Mouse (Mus musculus) left cerebral cortex, postnatal 25 days (tissue): ENCODE measurements around the gene Znhit6. TPM values are rescaled to one million over a fixed set of nuclear protein-coding genes. Genes with fewer than 3 reads are reported as not detected.

ENCODE experiments used
- DNase-seq, 2 experiments: peaks; one replicate each; pipeline ENCODE4 v3.0.0; 2022; ENCODE audit warnings: low spot score in 2 of 2, mixed read lengths in 1 of 2
- intact Hi-C: fragments of 180-260 bp; cut with DNase I; formaldehyde crosslinking; loops from one replicate; pipeline ENCODE4 v1.15.1; 2025
- total RNA-seq, 2 experiments: library from RNA; stranded (reverse); gene quantifications; 2 replicates each; pipeline ENCODE4 v1.2.3; 2021

Gene Znhit6
- 10 to 100 TPM; 15.8 to 16.7 TPM for total RNA-seq

DNA sequence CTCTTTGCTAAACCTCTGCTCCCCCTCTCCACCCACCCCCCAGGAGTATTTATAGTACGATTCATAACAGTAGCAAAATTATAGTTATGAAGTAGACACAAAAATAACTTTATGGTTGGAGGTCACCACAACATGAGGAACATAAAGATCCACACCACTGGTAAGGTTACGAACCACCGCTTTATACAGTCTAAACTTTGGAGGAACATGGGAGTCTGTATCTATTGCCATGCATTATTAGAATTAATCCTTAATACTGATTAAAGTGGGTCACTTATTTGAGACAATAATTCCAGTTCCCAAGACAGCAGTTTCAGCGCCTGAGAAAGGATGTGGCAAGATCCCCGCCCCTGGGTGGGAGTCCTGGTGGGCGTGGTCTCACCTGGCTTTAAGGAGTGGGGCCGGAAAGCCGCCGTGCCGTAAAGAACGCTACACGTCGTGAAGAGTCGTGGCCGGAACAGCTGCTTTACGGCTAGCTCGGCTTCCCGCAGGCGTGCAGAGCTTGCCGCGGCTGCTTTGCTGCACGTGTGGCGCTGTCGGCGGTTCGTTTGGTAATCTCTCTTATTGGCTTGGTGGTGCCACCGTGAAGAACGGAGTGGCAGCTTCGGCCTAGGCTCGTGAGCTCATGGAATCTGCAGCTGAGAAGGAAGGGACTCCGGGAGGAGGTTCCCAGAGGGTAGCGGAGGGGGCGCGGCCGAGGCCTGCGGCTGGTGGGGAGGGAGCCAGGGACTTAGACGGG is at the start of gene Znhit6:
Gene Znhit6 (plus strand): TSS at position 463 of the 739 bp plus-strand sequence.
- peak; percentile 97 for DNase-seq
- intact Hi-C loops = no loop called here

DNA sequence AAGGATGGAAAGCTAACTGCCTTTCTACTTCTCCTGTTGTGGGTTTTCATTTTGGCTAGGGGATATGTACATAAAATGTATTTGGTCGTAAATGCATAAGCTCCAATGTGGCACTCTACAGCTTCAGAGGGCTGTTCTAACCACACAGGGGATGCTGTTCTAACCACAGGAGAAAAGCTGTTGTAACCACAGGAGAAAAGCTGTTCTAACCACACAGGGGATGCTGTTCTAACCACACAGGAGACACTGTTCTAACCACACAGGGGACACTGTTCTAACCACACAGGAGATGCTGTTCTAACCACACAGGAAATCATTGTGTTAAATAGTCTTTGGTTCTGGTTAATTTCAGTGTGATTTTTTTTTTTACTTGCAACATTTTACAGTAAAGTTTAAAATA is 38.1 kb upstream of the Znhit6 start:
- intact Hi-C loops = no loop called here
- no peak for DNase-seq

DNA sequence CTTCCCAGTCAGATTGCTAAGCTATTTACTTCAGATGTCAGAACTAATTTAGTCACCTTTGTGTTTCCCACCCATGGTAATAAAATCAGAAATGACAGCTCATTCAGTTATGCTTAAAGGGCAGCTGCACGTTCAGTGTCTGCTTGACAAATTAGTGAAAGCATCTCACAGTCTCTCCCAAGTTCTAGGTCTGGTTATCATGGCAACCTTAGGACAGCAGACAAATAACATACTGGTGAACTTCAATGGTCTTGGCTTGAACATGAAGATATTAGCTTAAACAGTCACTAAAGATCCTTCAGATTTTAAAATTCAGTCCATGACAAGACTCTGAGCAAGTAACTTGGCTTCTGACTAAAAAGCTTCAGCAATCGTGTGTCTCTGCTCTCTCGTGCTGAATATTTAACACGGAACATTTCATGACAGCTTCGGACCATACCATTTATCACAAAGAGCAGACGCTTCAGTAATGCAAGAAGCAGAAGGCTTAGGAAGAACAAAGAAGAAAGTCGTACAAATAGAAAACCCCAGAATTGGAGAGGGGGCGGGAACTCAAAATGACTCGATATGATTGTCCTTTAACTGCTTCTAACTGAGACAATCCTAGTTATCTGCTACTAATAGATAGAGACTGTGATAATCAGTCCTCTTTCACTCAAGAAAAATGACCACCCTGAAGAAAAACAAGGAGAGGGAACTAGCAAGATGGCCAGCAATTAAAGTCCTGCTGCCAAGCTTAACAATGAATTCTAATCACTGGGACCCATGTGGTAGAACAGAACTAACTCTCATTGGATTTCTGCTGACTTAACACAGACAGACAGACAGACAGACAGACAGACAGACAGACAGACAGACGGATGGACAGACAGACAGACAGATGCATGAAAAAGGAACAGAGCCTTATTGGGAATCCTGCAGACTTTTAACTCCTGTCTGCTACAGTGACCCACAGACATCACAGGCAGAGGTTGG is 27.3 kb upstream of the Znhit6 start:
- intact Hi-C loops = no loop called here
- no peak for DNase-seq

DNA sequence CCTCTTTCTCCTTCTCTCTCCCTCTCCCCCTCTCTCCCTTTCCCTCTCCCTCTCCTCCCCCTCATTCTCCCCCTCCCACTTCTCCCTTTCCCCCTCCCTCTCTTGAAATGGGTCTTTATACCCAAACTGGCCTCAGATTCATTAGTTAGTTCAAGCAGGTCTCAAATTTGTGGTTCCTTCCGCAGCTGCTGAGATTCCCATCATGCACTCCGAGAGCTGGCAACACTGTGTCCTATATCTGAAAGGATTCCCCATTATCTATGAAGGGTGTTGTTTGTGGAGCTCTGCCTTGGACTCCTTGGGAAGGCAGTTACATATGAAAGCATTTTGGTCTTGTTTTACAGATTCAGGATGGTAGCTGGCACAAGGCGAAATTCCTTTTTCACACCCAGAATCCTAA is 25.8 kb upstream of the Znhit6 start:
- DNase-seq = peak in 1 of 2 experiments; percentile 4
- intact Hi-C loops = no loop called here

DNA sequence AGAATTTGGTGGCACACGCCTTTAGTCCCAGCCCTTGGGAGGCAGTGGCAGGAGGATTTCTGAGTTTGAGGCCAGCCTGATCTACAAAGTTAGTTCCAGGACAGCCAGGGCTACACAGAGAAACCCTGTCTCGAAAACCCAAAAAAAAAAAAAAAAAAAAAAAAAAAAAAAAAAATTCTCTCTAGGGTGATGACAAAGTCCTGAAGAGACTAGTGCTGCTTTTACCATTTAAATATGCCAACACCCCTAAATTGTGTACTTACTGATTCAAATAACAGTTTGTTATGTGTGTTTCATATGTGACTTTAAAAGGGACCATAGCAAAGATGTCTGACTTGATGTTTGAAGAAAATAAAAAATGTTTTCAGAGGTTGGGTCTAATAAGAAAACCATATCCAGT is 21.6 kb upstream of the Znhit6 start:
- intact Hi-C loops = no loop called here
- DNase-seq = no peak

DNA sequence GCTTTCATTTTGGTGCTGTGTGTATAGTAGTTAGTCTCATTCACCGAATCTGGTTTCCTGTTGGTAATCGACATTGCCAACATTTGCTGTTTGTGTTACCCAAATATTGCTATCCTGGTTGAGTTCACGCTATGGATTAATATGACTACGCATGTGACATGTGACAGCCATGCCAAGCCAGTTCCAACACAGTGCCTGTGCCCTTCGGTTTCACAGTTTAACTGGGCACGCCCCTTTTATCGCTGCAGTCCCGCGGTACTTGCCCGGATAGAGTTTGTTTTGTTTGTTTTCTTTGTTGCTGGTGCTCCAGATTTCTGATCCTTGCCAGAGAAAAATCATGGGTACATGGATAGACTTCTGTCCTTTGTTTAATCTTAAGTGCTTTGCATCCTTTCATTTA is 19.8 kb upstream of the Znhit6 start:
- DNase-seq = no peak
- intact Hi-C loops = no loop called here

DNA sequence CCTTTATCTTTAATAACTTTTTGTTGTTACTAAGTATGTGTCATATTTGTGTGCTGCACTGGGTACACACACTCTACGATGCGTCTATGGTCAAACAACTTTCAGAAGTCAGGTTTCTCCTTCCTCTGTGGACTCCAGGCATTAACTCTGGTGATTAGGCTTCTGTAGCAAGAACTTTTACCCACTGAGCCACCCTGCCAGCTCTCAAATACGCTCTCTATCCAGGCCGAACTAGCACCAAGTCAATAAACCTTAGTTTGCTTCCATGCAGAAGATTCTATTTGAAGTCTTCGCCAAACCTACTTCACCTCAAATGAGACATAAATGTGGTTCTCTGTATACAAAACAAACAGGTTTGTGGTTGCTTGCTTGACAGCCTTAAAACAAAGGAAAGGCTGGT is 16.3 kb upstream of the Znhit6 start:
- intact Hi-C loops = no loop called here

DNA sequence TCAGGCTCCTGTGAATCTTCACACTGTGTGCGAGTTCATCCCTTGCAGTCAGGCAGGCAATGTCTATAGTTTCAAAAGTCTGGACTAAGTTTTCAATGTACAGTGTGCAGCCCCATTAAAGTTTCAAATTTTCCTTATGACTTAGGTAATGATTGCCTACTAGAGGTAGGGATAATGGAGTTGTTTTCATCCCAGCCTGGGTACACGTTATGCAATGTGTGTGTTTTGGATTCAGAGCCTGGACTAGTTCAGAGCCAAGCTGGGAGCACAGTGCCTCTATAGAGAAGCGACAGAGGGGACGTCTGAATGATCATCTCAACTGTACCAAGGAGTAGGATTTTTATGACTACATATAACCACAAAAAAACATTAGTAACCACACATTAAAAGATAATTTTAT is 15.9 kb upstream of the Znhit6 start:
- no peak for DNase-seq
- intact Hi-C loops = no loop called here

More for the DNA sequence above, 16.3 kb upstream of the Znhit6 start:
- DNase-seq = no peak

DNA sequence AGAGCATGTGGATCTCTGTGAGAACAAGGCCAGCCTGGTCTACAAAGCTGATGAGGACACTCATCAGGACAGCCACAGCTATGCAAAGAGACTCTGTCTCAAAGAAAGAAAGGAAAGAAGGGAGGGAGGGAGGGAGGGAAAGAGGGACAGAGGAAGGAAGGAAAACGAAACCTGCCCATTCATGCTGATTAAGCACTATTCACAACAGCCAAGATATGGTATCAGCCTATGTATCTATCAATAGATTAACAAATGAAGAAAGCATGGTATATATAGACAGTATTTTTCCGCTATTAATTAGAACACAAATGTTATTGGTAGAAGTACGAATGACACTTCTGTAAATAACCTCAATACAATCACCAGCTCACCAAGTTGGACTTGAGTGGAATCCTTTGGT is 1.5 kb upstream of the Znhit6 start:
- no peak for DNase-seq
- intact Hi-C loops = no loop called here

DNA sequence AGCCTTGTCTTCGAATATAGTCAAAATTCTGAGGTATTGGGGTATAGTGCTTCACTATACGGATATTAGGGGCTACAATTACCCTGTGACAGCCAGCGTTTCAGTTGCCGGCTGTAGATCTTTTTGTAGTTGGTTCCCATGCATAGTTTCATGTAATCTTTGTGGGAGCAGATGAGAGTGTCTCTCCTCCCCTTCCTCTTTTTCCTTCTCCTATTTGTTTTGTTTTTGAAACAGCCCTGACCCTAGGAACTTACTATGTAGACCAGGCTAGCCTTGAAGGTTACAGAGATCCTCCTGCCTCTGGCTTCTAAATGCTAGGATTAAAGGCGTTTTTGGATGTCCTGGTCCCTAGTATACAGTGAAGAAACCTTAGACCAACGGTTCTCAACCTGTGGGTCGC is 665 bp upstream of the Znhit6 start:
- no peak for DNase-seq

DNA sequence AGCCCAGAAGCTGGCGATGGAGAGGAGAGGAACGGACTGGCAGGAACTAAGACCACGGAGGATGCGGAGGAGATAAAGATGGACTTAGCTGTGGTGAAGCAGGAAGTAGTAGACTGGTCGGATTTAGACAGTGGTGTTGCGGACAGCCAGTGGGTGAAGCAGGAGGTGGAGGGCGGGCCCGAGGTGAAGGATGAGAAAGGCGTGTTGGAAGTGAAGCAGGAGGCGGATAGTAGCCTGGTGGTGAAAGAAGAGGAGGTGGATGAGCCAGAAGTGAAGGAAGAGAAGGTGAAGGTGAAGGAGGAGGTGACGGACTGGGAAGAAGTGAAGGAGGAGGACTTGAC is 447 bp downstream of the Znhit6 start:
- intact Hi-C loops = no loop called here

More for the DNA sequence above, 665 bp upstream of the Znhit6 start:
- intact Hi-C loops = no loop called here

DNA sequence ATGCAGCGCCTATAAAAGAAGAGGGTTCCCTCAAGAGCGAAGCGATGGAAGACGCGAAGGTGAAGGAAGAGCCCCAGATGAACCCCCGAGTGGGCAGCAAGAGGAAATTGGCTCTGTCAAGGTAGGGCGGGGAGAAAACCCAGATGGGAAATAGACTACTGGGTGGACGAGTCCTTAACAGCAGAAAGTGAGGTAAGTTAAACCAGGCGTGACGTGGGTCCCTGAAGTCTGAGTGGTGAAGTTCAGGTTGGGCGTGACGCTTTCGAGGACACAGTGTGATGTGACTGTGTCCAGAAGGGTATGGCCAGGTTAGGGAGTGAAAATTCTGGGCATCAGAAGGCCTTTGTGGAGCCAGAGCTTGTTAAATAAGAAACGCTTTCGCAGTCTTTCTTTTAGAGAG is 871 bp downstream of the Znhit6 start:
- intact Hi-C loops = no loop called here
- DNase-seq = no peak

More for the DNA sequence above, 447 bp downstream of the Znhit6 start:
- no peak for DNase-seq

DNA sequence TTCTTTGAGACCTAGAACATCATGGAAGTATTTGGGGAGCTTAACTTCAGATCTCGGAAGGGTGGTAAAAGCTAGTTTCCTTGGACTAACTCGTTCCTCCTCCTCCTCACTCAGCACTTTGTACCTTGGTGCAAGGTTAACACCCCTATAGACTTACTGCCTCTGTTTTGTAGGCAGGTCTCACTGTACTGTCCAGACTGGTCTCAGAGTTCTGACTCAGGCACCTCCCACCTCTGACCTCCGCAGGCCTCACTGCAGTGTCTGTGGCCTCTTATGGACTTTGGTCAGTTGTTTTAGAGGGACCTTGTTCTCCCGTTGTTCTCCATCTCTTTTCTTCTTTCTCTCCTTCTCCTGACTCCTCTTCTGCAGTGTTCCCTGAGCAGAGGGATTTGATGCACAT is 7.0 kb downstream of the Znhit6 start:
- intact Hi-C loops = loop anchor here (1.0 kb wide), 1 partner anchor 322 kb away; no protein-coding TSS in a partner anchor
- DNase-seq = no peak

DNA sequence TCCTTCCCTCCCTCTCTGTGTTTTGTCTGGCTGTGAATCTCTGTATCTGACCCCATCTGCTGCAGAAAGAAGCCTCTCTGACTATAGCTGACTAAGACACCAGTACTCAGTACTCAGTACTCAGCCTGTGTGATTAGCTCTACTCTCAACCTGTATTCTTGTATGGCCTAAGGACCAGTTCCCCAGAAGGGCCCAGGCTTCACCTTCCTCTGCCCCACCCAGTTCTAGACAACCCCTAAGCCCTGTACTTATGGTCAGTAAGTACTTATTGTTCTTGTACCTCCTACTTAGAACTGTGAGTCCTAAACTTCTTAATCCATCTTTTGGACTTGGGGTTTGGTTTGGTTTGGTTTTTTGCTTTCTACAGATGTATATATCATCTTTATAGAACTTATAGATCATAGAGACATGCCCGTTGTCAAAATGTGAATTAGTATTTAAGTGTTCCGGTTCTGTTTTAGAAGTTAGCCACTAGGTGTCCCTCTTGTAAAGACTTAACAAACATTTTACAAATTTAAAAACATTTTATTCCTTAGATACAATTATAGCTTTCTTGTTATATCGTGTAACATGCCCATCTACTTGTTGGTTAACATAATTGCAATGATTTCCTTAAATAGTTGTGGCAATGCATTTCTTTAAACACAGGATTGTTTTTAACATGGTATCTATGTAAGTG is 7.7 kb downstream of the Znhit6 start:
- intact Hi-C loops = loop anchor here (1.0 kb wide), 2 partner anchors 146 to 322 kb away; no protein-coding TSS in a partner anchor
- DNase-seq = no peak

DNA sequence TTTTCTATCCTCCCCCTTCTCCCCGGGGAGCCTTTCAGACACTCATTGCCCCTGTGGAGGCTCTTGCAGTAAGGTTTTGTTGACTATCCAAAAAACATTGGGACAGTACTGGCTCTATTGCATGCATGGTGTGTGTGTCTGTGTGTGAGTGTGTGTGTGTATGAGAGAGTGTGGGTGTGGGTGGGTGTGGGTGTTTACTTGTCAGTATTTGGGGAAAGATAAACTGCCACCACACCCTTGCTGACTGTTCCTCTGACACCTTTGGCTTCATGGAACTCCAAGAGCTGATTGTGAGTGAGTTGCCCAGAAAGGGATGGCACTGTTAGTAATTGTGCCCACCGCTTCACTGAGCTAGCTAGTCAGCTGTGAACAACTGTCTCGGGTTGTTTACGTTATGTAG is 14.6 kb downstream of the Znhit6 start:
- intact Hi-C loops = no loop called here
- no peak for DNase-seq

DNA sequence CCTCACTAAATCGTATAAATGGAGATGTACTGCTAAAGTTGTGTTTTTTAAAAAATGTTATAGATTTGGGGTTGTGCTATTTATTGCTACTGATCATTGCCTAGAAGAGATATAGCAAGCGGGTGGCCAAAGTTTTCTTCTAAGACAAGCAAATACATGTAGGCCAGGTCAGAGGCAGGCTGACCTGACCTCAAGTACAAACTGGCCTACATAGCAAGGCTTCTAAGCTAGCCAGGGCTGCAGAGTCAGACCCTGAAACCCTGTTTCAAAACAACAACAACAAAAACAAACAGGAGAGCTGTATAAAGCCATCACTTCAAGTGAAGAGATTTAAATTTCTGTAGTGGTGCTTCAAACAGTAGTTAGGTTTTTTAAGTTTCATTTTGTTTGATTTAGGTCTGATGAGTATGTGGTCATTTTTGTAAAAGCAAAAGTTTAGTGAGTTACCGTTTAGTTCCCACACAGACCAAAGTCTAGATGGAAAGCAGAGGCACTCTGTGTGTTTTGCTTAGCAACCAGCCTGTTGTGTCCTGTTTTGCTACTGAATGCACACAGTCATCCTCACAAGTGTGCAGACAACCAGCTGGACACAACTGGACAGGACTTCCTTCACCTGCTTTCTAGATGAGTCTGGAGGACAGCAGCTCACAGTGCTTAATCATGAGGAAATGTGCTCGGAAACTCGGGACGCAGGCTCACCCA is 16.0 kb downstream of the Znhit6 start:
- no peak for DNase-seq
- intact Hi-C loops = no loop called here

DNA sequence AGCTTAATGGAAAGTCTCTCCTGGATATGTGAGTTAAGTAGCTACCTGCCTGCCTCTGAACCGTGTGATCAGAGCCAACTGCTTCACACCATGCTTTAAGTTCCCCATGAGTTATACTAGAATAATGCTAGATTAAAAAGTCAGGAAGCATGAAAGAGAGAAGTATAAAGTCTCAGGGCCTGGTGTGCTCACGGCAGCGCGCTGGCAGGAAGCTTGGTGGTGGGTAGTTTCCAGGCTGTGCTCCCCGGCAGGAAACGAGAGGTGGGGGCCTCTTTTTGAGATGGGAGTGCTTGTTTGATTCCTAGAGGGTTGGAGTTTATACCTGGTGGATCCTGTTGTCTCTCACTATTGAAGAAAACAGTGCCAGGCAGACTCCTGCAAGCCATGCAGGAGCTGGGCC is 19.3 kb downstream of the Znhit6 start:
- no peak for DNase-seq
- intact Hi-C loops = no loop called here

DNA sequence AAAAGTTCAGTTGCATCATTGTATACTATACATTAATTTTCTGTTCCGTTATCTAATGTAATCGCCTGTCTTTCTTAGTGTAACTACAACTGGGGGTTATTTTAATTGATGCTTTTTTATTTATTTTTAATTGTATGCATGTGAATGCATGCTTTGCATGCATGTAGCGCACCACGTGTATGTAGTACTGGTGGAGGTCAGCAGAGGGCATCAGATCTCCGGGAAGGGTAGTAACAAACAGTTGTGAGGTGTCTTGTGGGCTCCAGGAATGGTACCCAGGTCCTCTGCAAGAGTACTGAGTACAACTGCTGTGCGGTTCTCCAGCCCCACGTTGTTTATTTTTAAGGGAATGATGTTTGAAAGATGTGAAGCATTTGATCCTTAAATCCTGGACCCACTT is 23.1 kb downstream of the Znhit6 start:
- intact Hi-C loops = no loop called here
- DNase-seq = no peak

DNA sequence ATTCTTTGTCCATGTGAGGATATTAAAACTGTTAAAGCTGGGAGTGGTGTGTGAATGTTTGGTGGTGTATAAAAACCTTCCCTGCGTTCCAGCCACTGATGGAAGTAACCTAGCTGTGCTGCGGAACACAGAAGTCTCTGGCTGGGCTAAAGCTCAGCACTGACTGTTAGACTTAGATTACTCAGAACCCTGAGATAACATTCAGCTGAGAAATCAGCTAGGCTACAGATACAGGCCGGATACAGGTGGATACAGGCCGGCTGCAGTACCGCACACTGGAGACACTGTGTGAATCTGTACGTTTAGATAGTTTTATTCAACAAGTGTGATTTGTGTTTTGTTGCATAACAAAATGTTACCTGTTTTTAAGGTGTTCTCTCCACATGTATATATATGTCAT is 24.8 kb downstream of the Znhit6 start:
- no peak for DNase-seq
- intact Hi-C loops = no loop called here

DNA sequence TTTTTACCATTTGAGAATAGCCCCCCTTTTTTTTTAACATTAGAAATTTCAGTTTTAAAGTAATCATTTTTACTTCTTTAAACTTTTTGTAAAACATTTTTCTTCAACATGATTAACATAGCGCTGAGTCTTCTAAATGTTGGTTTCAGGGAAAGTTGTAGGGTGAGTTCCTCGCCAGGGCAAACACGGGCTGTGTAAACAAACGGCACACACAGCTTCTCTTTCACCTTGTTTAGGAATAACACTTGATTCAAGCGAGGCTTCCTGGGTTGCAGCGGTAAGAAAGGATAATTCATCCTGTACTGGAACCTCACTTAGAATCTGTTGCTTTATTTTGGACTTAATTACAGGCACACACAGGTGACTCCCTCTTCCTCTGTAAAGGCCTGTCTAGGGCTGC is 25.3 kb downstream of the Znhit6 start:
- intact Hi-C loops = no loop called here
- no peak for DNase-seq
